ENCODE assay signal across 12 mouse cellular contexts in the genomic region with DNA sequence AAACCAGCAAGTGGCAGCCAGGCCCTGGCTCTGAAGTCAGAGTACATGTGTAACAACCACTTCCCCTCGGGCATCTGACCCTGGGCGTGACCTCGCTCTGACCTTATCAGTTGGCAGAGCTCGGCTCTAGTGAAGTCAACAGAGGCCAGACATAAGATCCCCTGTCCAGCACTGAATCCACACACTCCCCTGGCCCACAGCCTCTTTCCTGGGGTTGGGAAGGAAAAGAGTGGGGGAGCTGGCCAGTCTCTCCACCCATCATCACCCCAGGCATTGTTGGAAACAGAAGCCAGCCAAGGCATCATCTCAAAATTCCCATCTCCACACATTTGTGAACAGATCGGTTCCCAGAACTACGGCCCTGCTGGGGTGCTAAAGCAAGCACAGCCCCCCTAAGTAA.
A peak's percentile ranks its signal among the peaks of the same experiment; 100 is the strongest.
DNase-seq lines count a peak whose midpoint lies in the region; ATAC-seq lines count a peak whose summit lies in the region.
"Had no signal": no experiment of that assay in that cellular context is flagged by ENCODE, and none has a peak within 500 bp of the region (broad histone marks: within the 10 kb centered on the region; RNA-seq: fewer than 3 reads in every experiment).

No protein-coding gene starts in this region.

- peak; percentile 49; the same call in 1 of the 2 replicates for ATAC-seq in kidney, embryonic 15.5 days (replicated peaks; ENCODE audit: low FRiP score)
- no peak for ATAC-seq in liver, embryonic 15.5 days (ENCODE audit: insufficient read depth)
- ATAC-seq: forebrain, embryonic 16.5 days; intestine, embryonic 15.5 days had no signal

- H3K4me3 ChIP-seq in kidney, embryonic 15.5 days (replicated peaks), result no peak overlapping the region
- no peak overlapping the region for H3K4me3 ChIP-seq in embryonic facial prominence, embryonic 10.5 days
- no peak overlapping the region for H3K4me3 ChIP-seq in liver, embryonic 15.5 days (replicated peaks)
- H3K4me3 ChIP-seq: heart, embryonic 13.5 days; intestine, embryonic 15.5 days; layer of hippocampus, adult 2 months had no signal

- no peak overlapping the region; the same call in 1 of the 2 replicates for H3K27ac ChIP-seq in kidney, embryonic 15.5 days
- peak overlapping the region; percentile 70 for H3K27ac ChIP-seq in embryonic facial prominence, embryonic 10.5 days (replicated peaks)
- H3K27ac ChIP-seq in liver, embryonic 15.5 days (replicated peaks), result no peak overlapping the region
- H3K27ac ChIP-seq: heart, embryonic 13.5 days; intestine, embryonic 15.5 days; layer of hippocampus, adult 2 months had no signal

- H3K36me3 ChIP-seq in kidney, embryonic 15.5 days, result no peaks in the 10 kb centered on the region
- no peaks in the 10 kb centered on the region for H3K36me3 ChIP-seq in embryonic facial prominence, embryonic 10.5 days (replicated peaks)
- H3K36me3 ChIP-seq in liver, embryonic 15.5 days (replicated peaks), result no peaks in the 10 kb centered on the region
- H3K36me3 ChIP-seq: heart, embryonic 13.5 days; intestine, embryonic 15.5 days had no signal

- WGBS in kidney, embryonic 15.5 days, result 36% methylated on average over 6 of the region's 6 CpGs
- 28% methylated on average over 6 of the region's 6 CpGs for WGBS in embryonic facial prominence, embryonic 10.5 days
- 26% methylated on average over 6 of the region's 6 CpGs for WGBS in liver, embryonic 15.5 days (ENCODE audit: insufficient replicate concordance)

- no peaks in the 10 kb centered on the region; the same call in 1 of the 2 replicates for H3K27me3 ChIP-seq in kidney, embryonic 15.5 days
- no peaks in the 10 kb centered on the region for H3K27me3 ChIP-seq in embryonic facial prominence, embryonic 10.5 days (replicated peaks; ENCODE audit: low read depth, poor library complexity, severe bottlenecking)
- no peaks in the 10 kb centered on the region for H3K27me3 ChIP-seq in liver, embryonic 15.5 days
- H3K27me3 ChIP-seq: heart, embryonic 13.5 days; intestine, embryonic 15.5 days had no signal

- H3K4me1 ChIP-seq in kidney, embryonic 15.5 days, result peaks cover 9% of the 10 kb centered on the region
- peaks cover 34% of the 10 kb centered on the region for H3K4me1 ChIP-seq in embryonic facial prominence, embryonic 10.5 days
- peaks cover 8% of the 10 kb centered on the region; the same call in 1 of the 2 replicates for H3K4me1 ChIP-seq in liver, embryonic 15.5 days (replicated peaks)

- no peak for DNase-seq in kidney, adult 11 months
- peak; percentile 37 to 65 for DNase-seq in adrenal gland, postnatal 36 days
- DNase-seq in embryonic facial prominence, embryonic 10.5 days (ENCODE audit: low spot score), result peak; percentile 57
- DNase-seq in spleen, postnatal 14 days (ENCODE audit: low spot score in 2 of 2), result no peak
- DNase-seq in left cerebral cortex, adult 9 months (ENCODE audit: low spot score in 2 of 2), result no peak
- DNase-seq: cerebellum, adult 8-10 months had no signal

- 0 out of 2 replicates have a peak, but pooled peaks cover 2% of the 10 kb centered on the region for H3K9me3 ChIP-seq in kidney, embryonic 15.5 days (replicated peaks)
- H3K9me3 ChIP-seq in embryonic facial prominence, embryonic 10.5 days, result peaks cover 6% of the 10 kb centered on the region
- H3K9me3 ChIP-seq in liver, embryonic 15.5 days (replicated peaks), result no peaks in the 10 kb centered on the region
- H3K9me3 ChIP-seq: intestine, embryonic 15.5 days had no signal

- no peak overlapping the region for H3K9ac ChIP-seq in kidney, embryonic 15.5 days
- H3K9ac ChIP-seq in liver, embryonic 15.5 days, result no peak overlapping the region
- H3K9ac ChIP-seq: heart, embryonic 13.5 days; intestine, embryonic 15.5 days had no signal

- H3K4me2 ChIP-seq in kidney, embryonic 15.5 days, result no peak overlapping the region
- peak overlapping the region; percentile 25; the same call in 1 of the 2 replicates for H3K4me2 ChIP-seq in liver, embryonic 15.5 days
- H3K4me2 ChIP-seq: heart, embryonic 13.5 days; intestine, embryonic 15.5 days had no signal

Comparison
In these comparisons a context has a peak if more than half of its experiments do, and no peak if none do; other contexts are left out.
1. DNase-seq: peak in adrenal gland, postnatal 36 days (2 of 2) and embryonic facial prominence, embryonic 10.5 days (single experiment); none in kidney, adult 11 months (single experiment), spleen, postnatal 14 days (0 of 2) and left cerebral cortex, adult 9 months (0 of 2).